Mouse (Mus musculus) embryonic facial prominence, embryonic 11.5 days (tissue): ENCODE measurements around the gene Wipf2. TPM values are rescaled to one million over a fixed set of nuclear protein-coding genes. Genes with fewer than 3 reads are reported as not detected.

Source experiments
- ATAC-seq: fragments of 200-750 bp; cut with Nextera tagmentation; replicated peaks from 2 replicates; pipeline ENCODE4 v1.8.0; 2017; ENCODE audit warnings: low read depth; ENCODE audit not compliant: insufficient number of reproducible peaks, low FRiP score, low TSS enrichment
- DNase-seq: peaks from one replicate; pipeline ENCODE4 v3.0.0-alpha.2; 2015; ENCODE audit warnings: low spot score
- H3K27ac ChIP-seq: fragments of 300-500 bp; sonication (generic); replicated peaks from 2 replicates; pipeline ENCODE4 v1.5.1; 2014; ENCODE audit warnings: mild to moderate bottlenecking, low read depth, low read length, control low read depth
- H3K27me3 ChIP-seq: fragments of 300-500 bp; sonication (generic); 2 replicates; pipeline ENCODE4 v1.6.1; 2014; ENCODE audit warnings: mild to moderate bottlenecking, low read length, moderate library complexity, mixed read lengths; ENCODE audit not compliant: control insufficient read depth, insufficient read depth
- H3K36me3 ChIP-seq: fragments of 300-500 bp; sonication (generic); replicated peaks from 2 replicates; pipeline ENCODE4 v1.6.1; 2014; ENCODE audit warnings: low read depth, mild to moderate bottlenecking, low read length, moderate library complexity, mixed read lengths; ENCODE audit not compliant: control insufficient read depth, insufficient read depth
- H3K4me1 ChIP-seq: fragments of 300-500 bp; sonication (generic); 2 replicates; pipeline ENCODE4 v1.6.1; 2014; ENCODE audit warnings: low read length, mixed read lengths; ENCODE audit not compliant: control insufficient read depth, insufficient read depth
- H3K4me2 ChIP-seq: fragments of 300-500 bp; sonication (generic); 2 replicates; pipeline ENCODE4 v1.6.1; 2014; ENCODE audit warnings: low read depth, mild to moderate bottlenecking, control low read depth, low read length, moderate library complexity
- H3K4me3 ChIP-seq: fragments of 300-500 bp; sonication (generic); 2 replicates; pipeline ENCODE4 v1.5.1; 2014; ENCODE audit warnings: low read depth, low read length, control low read depth
- H3K9ac ChIP-seq: fragments of 300-500 bp; sonication (generic); replicated peaks from 2 replicates; pipeline ENCODE4 v1.6.1; 2014; ENCODE audit warnings: mild to moderate bottlenecking, control low read depth, low read length
- H3K9me3 ChIP-seq: fragments of 300-500 bp; sonication (generic); replicated peaks from 2 replicates; pipeline ENCODE4 v1.6.1; 2016; ENCODE audit warnings: mild to moderate bottlenecking, low read length, inconsistent platforms, mixed read lengths; ENCODE audit not compliant: control insufficient read depth
- WGBS: fragments of 180-500 bp; shearing (Covaris S2); extraction: QIAGEN DNeasy Blood & Tissue Kit; methylation state at CpG from one replicate; pipeline ENCODE4 v1.1.7; 2014; 5-methylcytosine and 5-hydroxymethylcytosine counted together
- polyA plus RNA-seq: library from polyadenylated mRNA; unstranded; fragments of >200 nt; fragmentation: Nextera tagmentation; extraction: Ambion mirVana; gene quantifications from 2 replicates; pipeline ENCODE4 v1.2.1, GENCODE M21; 2014

Gene Wipf2
- polyA plus RNA-seq, 1 experiment from 2014 or later: 4.6 TPM

- no peak overlapping the region for H3K4me3 ChIP-seq
- H3K27me3 ChIP-seq: peaks cover 2% of the 10 kb centered on the region
- no peaks in the 10 kb centered on the region for H3K9me3 ChIP-seq
- no peak overlapping the region for H3K27ac ChIP-seq
- H3K4me1 ChIP-seq: no peaks in the 10 kb centered on the region; the same call in 1 of the 2 replicates
- ATAC-seq (no peak), DNase-seq (no peak)
- no peak overlapping the region for H3K4me2 ChIP-seq
- H3K9ac ChIP-seq: no peak overlapping the region
- WGBS: 63% methylated on average over 3 of the region's 3 CpGs
- peaks cover 7% of the 10 kb centered on the region for H3K36me3 ChIP-seq
Observed at GRCm38 (mm10) chr11:98835725-98836124, 27.7 kb upstream of the Wipf2 start.

DNA sequence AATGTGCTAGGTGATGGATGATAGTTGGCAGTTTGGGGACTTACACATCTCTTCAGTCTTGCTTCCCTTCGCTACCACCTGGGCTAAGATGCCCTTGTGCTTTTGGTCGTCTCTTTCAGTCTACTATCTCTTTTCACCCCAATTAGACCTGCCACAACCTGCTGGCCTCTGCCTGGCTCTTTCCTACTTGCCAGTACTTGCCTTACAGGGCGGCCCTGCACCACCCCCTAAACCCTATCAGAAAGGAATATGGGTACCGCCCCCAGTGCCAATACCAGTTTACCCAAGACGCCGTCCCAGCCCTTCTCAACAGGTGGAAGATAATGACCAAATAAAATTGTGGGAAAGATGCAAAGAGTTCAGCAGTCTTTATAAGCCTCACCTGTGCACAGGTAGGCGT is 27.3 kb upstream of the Wipf2 start:
- Histone ChIP-seq H3K27ac (no peak overlapping the region), H3K36me3 (peaks cover 6% of the 10 kb centered on the region), H3K4me3 (peak overlapping the region; percentile 65; the same call in 1 of the 2 replicates), H3K9ac (no peak overlapping the region), H3K4me1 (no peaks in the 10 kb centered on the region; the same call in 1 of the 2 replicates), H3K9me3 (no peaks in the 10 kb centered on the region), H3K27me3 (peaks cover 2% of the 10 kb centered on the region), H3K4me2 (peak overlapping the region; percentile 100)
- 28% methylated on average over 7 of the region's 7 CpGs for WGBS
- ATAC-seq (peak; percentile 16; the same call in 1 of the 2 replicates), DNase-seq (no peak)

DNA sequence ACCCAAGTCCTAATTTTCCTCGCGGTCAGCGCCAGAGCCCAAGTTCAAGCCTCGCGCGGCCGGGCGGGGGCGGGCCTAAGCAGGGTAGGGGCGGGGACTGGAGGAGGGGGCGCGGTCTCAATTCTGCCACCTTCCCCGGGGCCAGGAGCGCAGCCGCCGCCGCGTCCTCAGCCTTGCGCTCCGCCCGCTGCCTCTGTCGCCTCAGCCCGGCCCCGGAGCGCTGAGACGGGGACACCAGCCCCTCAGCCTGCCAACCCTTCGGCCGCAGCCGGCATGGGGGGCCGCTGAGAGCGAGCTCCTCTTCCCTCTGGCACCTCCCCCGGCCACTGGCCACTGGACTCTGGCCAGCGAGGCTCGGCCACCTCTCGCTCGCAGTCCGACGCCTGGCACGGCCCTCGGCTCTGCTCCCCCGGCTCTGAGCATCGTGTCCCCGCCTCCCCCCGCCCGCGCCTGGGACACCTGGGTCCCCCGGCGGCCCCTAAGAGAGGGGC is 26.7 kb upstream of the Wipf2 start, which contains the start of gene Rapgefl1:
Rapgefl1 (plus strand) TSS at position 135 of the 491 bp plus-strand sequence.
- under 1% methylated on average over 47 of the region's 48 CpGs for WGBS
- no peaks in the 10 kb centered on the region for H3K9me3 ChIP-seq
- peak; percentile 88 for ATAC-seq
- H3K9ac ChIP-seq: peak within 1 kb of the TSS; percentile 57
- H3K27me3 ChIP-seq: peaks cover 2% of the 10 kb centered on the region
- H3K4me3 ChIP-seq: peak within 1 kb of the TSS; percentile 65
- peak; percentile 87 for DNase-seq
- no peaks in the 10 kb centered on the region; the same call in 1 of the 2 replicates for H3K4me1 ChIP-seq
- H3K4me2 ChIP-seq: peak within 1 kb of the TSS; percentile 100
- no peak within 1 kb of the TSS for H3K27ac ChIP-seq
- 0 out of 2 replicates have a peak, but pooled peaks cover 2% of the 10 kb centered on the region for H3K36me3 ChIP-seq

DNA sequence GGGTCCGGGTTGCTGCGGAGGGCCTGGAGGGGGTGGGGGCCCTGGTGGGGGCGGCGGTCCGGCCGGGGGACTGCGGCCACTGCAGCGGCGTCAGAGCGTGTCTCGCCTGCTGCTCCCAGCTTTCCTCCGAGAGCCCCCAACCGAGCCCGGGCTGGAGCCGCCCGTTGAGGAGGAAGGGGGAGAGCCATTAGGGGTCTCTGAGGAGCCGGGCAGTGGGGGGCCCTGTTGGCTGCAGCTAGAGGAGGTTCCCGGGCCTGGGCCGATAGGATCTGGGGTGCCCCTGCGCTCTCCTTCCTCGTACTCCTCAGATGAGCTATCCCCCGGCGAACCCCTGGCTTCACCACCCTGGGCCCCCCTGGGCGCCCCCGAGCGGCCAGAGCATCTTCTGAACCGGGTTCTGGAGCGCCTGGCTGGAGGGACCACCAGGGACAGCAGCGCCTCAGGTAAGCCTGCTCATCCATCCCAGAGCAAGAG is 26.2 kb upstream of the Wipf2 start:
- Histone ChIP-seq H3K4me3 (peak overlapping the region; percentile 65), H3K9me3 (no peaks in the 10 kb centered on the region), H3K27ac (no peak overlapping the region), H3K36me3 (0 out of 2 replicates have a peak, but pooled peaks cover under 1% of the 10 kb centered on the region), H3K27me3 (peaks cover 2% of the 10 kb centered on the region), H3K4me1 (no peaks in the 10 kb centered on the region; the same call in 1 of the 2 replicates), H3K9ac (peak overlapping the region; percentile 57), H3K4me2 (peak overlapping the region; percentile 100)
- ATAC-seq: peak; percentile 37; the same call in 1 of the 2 replicates
- DNase-seq: peak; percentile 27
- under 1% methylated on average over 25 of the region's 29 CpGs for WGBS

DNA sequence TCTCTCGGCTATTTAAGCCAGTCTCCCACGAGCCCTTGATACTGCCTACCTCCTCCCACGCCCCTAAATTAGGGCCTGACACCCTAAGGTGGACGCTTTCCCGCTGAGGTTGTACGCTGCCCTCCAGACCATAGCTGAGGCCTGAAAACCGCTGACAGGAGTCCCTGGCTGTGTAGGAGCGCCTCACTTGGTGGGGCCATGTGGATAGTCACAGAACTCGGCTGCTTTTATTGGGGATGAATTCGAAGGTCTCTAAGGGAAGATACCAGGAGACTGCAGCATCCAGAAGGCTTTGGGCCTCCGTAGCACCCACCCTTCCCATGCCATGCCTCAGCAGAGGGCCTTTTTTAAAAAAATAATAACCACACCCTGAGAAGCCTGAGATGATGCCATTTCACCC is 25.5 kb upstream of the Wipf2 start:
- no peak for DNase-seq
- no peak overlapping the region for H3K9ac ChIP-seq
- H3K9me3 ChIP-seq: no peaks in the 10 kb centered on the region
- H3K4me1 ChIP-seq: no peaks in the 10 kb centered on the region; the same call in 1 of the 2 replicates
- H3K27me3 ChIP-seq: peaks cover 2% of the 10 kb centered on the region
- H3K4me2 ChIP-seq: no peak overlapping the region
- H3K36me3 ChIP-seq: no peaks in the 10 kb centered on the region
- no peak overlapping the region for H3K4me3 ChIP-seq
- H3K27ac ChIP-seq: no peak overlapping the region
- 53% methylated on average over 11 of the region's 11 CpGs for WGBS
- ATAC-seq: no peak

DNA sequence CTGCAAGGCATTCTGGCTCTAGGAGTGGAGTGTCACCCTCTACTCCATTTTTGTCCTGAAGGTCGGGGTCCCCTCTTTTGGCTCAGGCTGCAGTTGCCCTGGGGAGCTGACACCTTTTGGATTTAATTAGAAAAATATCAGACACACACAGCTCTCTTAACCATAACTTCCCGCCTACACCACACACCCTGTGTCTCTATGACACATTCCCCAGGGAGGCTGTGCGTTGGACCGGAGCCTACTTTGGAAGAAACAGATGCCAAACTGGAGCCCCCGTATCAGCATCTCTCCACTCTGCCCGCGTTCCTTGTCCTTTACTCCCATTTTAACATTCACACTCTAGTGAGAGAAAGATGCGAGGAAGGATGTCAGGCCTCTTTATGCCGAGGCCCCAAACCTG is 24.9 kb upstream of the Wipf2 start:
- Histone ChIP-seq H3K27ac (no peak overlapping the region), H3K27me3 (peaks cover 2% of the 10 kb centered on the region), H3K4me2 (no peak overlapping the region), H3K9me3 (no peaks in the 10 kb centered on the region), H3K36me3 (no peaks in the 10 kb centered on the region), H3K4me1 (no peaks in the 10 kb centered on the region; the same call in 1 of the 2 replicates), H3K9ac (no peak overlapping the region), H3K4me3 (no peak overlapping the region)
- ATAC-seq: no peak
- WGBS: 76% methylated on average over 9 of the region's 9 CpGs
- DNase-seq: no peak

DNA sequence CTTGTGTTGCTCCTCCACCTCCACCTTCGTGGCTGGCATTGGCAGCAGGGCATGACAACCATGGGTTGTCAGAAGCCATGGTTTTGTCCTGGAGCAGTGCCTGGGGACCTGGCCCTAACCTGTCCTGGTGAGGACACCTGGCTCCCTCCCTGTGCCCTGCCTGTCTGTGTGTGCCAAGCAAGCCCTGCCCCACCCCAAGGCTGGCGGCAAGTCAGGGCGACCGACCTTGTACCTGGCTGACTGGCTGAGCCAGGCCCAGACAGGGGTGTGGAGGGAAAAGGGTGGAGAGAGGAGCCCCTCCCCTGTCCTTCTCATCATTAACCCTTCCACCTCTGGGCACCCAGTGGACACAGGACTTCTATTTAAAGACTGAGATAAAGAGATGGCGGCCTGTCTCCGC is 24.0 kb upstream of the Wipf2 start:
- H3K36me3 ChIP-seq: no peaks in the 10 kb centered on the region
- no peak overlapping the region for H3K4me3 ChIP-seq
- H3K27ac ChIP-seq: no peak overlapping the region
- no peak overlapping the region for H3K4me2 ChIP-seq
- peaks cover 2% of the 10 kb centered on the region for H3K27me3 ChIP-seq
- WGBS: 39% methylated on average over 6 of the region's 6 CpGs
- no peaks in the 10 kb centered on the region; the same call in 1 of the 2 replicates for H3K4me1 ChIP-seq
- ATAC-seq (no peak), DNase-seq (no peak)
- no peaks in the 10 kb centered on the region for H3K9me3 ChIP-seq
- H3K9ac ChIP-seq: no peak overlapping the region

- Histone ChIP-seq H3K9ac (no peak overlapping the region), H3K4me3 (no peak overlapping the region), H3K9me3 (no peaks in the 10 kb centered on the region), H3K27me3 (peaks cover 2% of the 10 kb centered on the region), H3K36me3 (no peaks in the 10 kb centered on the region), H3K27ac (no peak overlapping the region), H3K4me1 (no peaks in the 10 kb centered on the region; the same call in 1 of the 2 replicates), H3K4me2 (no peak overlapping the region)
- ATAC-seq: no peak
- WGBS: 53% methylated on average over 10 of the region's 10 CpGs
- DNase-seq: no peak
Observed at GRCm38 (mm10) chr11:98839897-98840296, 23.5 kb upstream of the Wipf2 start.
